Mouse (Mus musculus) layer of hippocampus, postnatal 14 days (tissue): ENCODE results near the gene Ccdc106. TPM values are rescaled to one million over a fixed set of nuclear protein-coding genes. Genes with fewer than 3 reads are reported as not detected.

Source experiments
- DNase-seq, 2 experiments: peaks; one replicate each; pipeline ENCODE4 v3.0.0; 2021 to 2022; ENCODE audit warnings: low spot score in 2 of 2, mixed read lengths in 1 of 2
- total RNA-seq, 2 experiments: library from RNA; stranded (reverse); gene quantifications; 2 replicates each; pipeline ENCODE4 v1.2.3; 2021

The Ccdc106 gene
- total RNA-seq, 2 experiments from 2014 or later: 65.6 to 67.2 TPM

GRCm38 (mm10) chr7:5080010-5080751 is 59.8 kb downstream of the Ccdc106 start, which contains the start of gene Epn1:
Gene Epn1, plus strand, starts transcription at chr7:5080235.
- peak; percentile 94 to 98 for DNase-seq

GRCm38 (mm10) chr7:5080815-5081214 is 60.5 kb downstream of the Ccdc106 start:
- DNase-seq: no peak

DNA sequence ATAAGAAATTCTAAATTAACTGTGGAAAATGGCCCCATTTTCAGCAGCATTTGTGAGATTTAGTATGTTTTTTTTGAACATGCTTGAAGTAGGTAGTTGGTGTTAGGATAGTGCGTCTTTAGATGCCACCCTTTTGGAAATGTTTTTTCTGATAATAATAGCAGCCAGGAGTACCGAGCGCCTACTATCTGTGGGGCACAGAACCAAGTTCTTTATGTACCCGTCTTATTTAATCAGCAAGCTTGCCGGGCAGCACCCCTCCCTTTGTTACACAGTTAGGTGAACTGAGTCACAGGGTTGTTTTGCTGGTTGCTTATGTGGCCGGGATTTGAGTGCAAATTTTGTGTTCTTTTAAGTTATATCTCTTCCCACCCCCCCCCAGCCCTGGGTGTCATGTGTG is 60.9 kb downstream of the Ccdc106 start:
- no peak for DNase-seq

- DNase-seq: no peak
Measured at GRCm38 (mm10) chr7:5081939-5082338, 61.6 kb downstream of the Ccdc106 start.

- DNase-seq: no peak
Measured at GRCm38 (mm10) chr7:5083325-5084105, 63.2 kb downstream of the Ccdc106 start.

- no peak for DNase-seq
Measured at GRCm38 (mm10) chr7:5085512-5085911, 65.2 kb downstream of the Ccdc106 start.

- DNase-seq: no peak
Measured at GRCm38 (mm10) chr7:5086921-5087440, 66.6 kb downstream of the Ccdc106 start.

DNA sequence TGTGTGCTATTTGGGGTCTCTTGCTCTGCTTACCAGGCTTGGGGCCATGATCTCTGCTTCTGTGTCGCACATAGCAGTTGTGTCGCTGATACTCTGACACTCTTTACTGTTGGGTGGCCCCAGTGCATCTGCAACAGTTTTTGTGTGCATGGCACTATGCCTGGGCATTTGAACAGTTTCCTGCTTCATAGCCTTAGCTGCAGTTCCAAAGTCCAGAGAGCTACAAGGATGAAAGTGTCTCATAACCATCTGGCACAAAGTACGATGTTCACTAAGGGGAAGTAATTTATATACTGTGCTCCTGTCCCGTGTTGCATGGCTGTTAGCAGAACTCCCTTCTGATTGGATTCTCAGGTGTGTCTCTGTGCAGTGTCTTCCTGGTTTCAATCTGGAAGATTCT is 67.5 kb downstream of the Ccdc106 start:
- DNase-seq: no peak

- DNase-seq: no peak
Measured at GRCm38 (mm10) chr7:5089853-5090252, 69.5 kb downstream of the Ccdc106 start.

DNA sequence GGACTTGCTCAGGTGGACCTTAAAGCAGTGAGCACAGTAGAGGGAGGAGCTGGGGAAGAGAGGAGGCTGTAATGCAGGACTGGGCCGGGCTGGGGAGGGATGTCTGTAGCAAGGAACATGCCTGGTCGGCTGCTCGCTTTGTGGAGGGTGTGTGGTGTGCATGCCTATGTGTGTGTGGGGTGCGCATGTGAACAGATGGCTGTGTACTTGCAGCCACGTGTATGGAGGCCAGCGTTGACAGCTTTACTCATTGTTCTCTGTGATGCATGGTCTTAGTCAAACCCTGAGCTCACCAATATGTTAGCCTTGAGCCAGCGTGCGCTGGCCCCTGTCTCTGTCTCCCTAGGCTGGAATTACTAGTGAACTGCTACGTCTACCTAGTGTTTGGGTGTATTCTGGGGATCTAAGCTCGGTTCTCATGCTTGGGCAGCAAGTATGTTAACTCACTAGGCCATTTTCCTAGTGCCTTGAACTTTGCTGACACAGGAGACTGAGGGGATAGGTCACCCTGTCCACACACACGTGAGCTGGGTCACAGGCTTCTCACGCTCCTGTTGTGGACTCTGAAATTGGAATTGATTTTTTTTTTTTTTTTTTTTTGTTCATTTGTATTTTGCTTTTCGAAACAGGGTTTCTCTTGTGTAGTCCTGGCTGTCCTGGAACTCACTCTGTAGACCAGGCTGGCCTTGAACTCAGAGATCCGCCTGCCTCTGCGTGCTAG is 70.8 kb downstream of the Ccdc106 start:
- peak; percentile 35 to 58 for DNase-seq

DNA sequence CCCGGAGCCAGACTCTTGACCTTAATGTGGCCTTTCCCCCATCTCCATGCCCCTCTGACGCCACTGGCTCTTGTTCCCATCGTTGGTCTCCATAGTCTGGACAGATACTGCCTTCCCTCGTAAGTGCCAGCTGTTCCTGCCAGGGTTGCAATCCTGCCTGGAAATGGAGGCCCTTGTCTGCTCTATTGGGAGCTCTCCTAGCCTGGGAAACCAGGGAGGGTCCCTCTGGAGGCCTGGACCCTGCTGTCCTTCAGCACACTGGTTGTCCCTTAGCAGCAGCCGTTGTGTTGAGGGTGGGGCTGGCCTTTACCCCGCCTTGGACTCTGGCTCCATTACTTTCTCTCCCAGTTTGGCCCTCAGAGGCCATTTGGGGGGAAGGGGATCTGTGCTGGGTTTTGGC is 72.0 kb downstream of the Ccdc106 start:
- no peak for DNase-seq

- no peak for DNase-seq
Measured at GRCm38 (mm10) chr7:5092831-5093510, 72.6 kb downstream of the Ccdc106 start.

GRCm38 (mm10) chr7:5098769-5099168 is 78.4 kb downstream of the Ccdc106 start:
- no peak for DNase-seq

DNA sequence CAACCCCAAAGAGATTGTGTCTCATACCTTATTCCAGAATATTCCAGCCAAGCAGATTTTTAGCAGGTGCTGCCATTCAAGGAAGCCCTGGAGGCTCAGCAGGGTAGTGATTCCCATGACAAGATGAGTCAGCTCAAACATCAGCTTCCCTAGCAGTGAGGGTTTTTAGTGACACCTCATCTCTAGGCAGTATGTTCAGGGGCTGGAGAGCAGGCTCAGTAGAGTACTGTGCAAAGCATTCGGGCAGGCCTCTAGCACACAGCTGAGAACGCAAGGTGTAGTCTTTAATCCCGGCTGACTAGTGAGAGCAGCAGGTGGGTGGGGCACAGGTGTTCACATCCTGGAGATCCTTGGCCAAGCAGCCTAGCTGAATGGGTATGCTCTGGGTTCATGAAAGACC is 79.4 kb downstream of the Ccdc106 start:
- no peak for DNase-seq

DNA sequence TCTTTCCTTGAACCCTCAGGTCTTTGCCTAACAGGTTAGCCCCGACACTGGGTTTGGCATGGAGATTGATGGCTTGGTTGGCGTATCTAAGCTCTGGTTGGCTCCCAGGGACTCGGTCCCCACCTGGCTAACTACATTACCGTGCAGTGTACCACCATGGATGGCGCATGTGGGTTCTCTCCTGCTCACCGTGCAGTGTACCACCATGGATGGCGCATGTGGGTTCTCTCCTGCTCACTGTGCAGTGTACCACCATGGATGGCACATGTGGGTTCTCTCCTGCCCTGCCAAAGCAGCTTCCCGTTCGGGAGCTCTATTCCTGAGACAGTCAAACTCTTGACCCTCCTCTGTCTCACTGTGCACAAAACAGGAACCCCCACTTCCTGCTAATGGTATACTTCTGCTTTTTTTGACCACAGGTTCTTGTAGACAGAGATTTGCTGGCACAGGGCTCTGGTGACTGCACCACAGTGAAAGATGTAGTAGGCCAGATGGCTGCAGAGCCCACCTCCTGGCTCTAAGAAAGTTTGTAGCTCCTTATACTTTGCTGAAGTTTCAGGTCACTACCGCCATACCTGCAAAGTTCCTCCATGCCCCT is 80.8 kb downstream of the Ccdc106 start:
- DNase-seq: no peak

- no peak for DNase-seq
Measured at GRCm38 (mm10) chr7:5102564-5102963, 82.2 kb downstream of the Ccdc106 start.

DNA sequence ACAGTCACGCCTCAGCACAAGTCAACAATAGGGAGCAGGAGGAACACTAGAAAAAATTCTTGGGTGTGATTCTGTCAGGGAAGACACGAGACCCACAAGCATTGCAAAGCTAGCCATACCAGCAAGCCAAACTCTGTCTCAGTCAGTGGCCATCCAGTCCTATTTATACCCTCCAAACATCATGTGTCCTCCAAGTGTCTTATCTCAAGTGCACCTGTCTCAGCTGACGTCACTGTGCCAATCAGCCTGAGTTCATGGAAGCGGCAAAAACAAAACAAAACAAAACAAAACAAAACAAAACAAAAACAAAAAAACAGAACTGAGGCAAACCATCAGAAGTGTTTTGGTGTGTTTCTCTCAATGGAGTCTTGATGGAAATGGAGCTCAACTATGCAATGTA is 87.9 kb downstream of the Ccdc106 start:
- no peak for DNase-seq

DNA sequence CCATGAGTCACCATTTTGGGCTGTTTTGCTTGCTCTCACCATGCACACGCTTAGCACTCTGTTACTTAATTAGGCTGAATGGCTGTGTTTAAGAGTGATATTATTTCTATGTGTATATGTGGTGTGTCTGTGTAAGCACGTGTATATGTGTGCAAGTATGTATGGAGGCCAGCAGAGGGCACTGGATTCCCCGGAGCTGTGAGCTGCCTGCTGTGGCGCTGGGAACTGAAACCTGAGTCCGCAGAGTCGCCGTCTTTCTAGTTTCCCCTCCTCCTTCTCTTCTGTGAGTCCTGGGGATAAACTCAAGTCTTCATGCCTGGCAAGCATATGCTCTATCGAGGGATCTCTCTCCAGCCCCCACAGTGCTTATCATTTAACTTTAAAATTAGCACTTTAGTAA is 88.9 kb downstream of the Ccdc106 start:
- DNase-seq: no peak
